Mouse (Mus musculus): ENCODE results near the gene Fgf8. TPM values are rescaled to one million over a fixed set of nuclear protein-coding genes. Genes with fewer than 3 reads are reported as not detected.

Gene Fgf8
- polyA plus RNA-seq, 1 experiment from 2014 or later = 0.35 TPM

DNA sequence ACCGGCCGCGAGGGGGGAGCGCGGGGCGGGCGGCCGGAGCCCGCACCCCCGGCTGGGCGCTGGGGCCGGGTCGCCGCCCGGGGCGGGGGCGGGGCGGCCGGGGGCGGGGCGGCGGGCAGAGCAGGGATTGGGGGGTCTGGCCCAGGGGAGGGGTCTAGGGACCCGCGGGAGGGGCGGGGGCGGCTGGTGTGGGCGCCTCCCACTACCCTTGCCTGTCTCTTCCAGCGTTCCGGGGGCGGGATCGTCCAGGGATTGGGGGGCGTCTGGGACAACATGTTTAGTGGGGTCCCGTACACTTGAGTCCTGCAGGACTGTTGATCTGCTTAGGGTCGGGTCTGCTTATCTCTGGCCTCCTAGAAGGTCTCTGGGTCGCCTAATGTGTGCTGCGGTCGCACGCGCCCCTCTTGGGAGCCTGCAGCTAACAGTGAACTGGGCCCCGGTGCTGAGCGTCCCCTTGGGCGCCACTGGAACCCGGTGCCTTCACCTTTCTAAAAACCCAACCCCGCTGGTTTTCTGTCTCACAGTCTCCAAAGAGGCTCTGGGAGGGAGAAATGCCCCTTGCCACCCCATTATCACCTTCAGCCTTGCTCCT is 365 bp upstream of the Fgf8 start:
- no peak for ATAC-seq (ENCODE audit: low read depth)
- H3K36me3 ChIP-seq (ENCODE audit: control insufficient read depth, insufficient read depth, low read length) = no peaks in the 10 kb centered on the region
- peak overlapping the region; percentile 60 for H3K4me2 ChIP-seq (ENCODE audit: low read depth, low read length)
- H3K27me3 ChIP-seq (ENCODE audit: control insufficient read depth, insufficient read depth, low read length) = peaks cover 76% of the 10 kb centered on the region
- 0 out of 2 replicates have a peak overlapping the region, but pooled peaks have one; percentile 28 for H3K9ac ChIP-seq (replicated peaks; ENCODE audit: low read depth, low read length)
- no peak overlapping the region for H3K27ac ChIP-seq (ENCODE audit: low read depth, low read length)
- H3K9me3 ChIP-seq (ENCODE audit: control insufficient read depth, low read length) = no peaks in the 10 kb centered on the region
- H3K4me3 ChIP-seq (ENCODE audit: low read depth, low read length) = peak overlapping the region; percentile 32
- WGBS = under 1% methylated on average over 18 of the region's 44 CpGs
- peaks cover 7% of the 10 kb centered on the region; the same call in 1 of the 2 replicates for H3K4me1 ChIP-seq (ENCODE audit: control insufficient read depth, insufficient read depth, low read length)

DNA sequence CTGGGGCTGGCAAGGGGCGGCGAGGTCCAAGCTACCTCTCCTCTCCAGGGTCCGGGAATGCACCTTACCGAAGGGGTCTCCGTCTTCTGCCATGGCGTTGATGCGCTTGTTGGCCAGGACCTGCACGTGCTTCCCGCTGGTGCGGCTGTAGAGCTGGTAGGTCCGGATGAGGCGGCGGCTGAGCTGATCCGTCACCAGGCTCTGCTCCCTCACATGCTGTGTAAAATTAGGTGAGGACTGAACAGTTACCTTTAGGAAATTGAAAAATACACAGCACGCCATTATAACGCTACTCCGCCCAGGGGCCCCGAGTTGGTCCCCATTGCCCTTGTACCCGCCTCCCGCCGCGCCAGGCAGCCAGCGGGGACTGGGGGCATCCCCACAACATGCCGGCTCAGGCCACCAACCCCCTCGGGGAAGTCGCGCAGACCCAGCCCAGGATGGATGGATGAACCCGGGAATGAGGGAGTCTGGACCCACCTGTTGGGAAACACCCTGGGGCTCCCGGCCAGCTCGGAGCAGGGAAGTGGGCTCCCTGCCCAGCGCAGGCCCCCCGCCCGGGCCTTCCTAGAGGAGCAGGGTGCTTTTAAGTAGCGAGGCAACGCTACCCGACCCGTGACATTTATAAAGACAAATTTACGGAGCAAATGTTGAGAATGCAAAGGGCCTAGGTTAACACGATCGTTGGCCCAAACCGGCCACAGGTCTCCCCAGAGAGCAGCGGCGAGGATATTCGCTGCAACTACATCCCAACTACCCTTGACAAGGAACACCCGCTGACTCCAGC is 1.1 kb downstream of the Fgf8 start:
- no peak overlapping the region for H3K9ac ChIP-seq (replicated peaks; ENCODE audit: low read depth, low read length)
- peaks cover 88% of the 10 kb centered on the region for H3K27me3 ChIP-seq (ENCODE audit: control insufficient read depth, insufficient read depth, low read length)
- H3K4me1 ChIP-seq (ENCODE audit: control insufficient read depth, insufficient read depth, low read length) = peaks cover 16% of the 10 kb centered on the region; the same call in 1 of the 2 replicates
- no peaks in the 10 kb centered on the region for H3K9me3 ChIP-seq (ENCODE audit: control insufficient read depth, low read length)
- WGBS = under 1% methylated on average over 45 of the region's 45 CpGs
- H3K36me3 ChIP-seq (ENCODE audit: control insufficient read depth, insufficient read depth, low read length) = no peaks in the 10 kb centered on the region
- H3K4me2 ChIP-seq (ENCODE audit: low read depth, low read length) = no peak overlapping the region
- ATAC-seq (ENCODE audit: low read depth) = no peak
- H3K27ac ChIP-seq (ENCODE audit: low read depth, low read length) = no peak overlapping the region
- peak overlapping the region; percentile 32 for H3K4me3 ChIP-seq (ENCODE audit: low read depth, low read length)

DNA sequence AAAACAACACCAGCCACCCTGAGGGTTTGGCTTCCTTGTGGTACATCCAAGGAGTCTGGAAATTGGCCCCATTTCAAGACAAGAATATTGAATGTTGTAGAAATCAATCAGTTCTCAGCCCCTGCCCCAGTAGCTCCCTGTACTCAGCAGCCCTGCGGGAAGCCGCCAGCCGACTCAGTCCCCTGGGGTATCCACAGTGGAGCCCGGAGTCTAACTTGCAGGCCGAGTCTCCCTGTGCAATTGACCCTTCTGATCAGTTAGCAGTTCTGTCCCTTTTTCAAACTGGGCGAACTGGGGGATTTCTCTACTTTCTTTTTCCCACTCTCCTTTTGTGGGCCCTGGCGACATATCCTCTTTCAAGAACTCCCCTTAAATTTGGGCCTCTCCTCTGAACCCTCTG is 1.9 kb downstream of the Fgf8 start:
- WGBS = 3% methylated on average over 7 of the region's 7 CpGs
- no peak overlapping the region for H3K4me3 ChIP-seq (ENCODE audit: low read depth, low read length)
- H3K27me3 ChIP-seq (ENCODE audit: control insufficient read depth, insufficient read depth, low read length) = peaks cover 91% of the 10 kb centered on the region
- ATAC-seq (ENCODE audit: low read depth) = no peak
- no peak overlapping the region for H3K4me2 ChIP-seq (ENCODE audit: low read depth, low read length)
- H3K4me1 ChIP-seq (ENCODE audit: control insufficient read depth, insufficient read depth, low read length) = peaks cover 16% of the 10 kb centered on the region; the same call in 1 of the 2 replicates
- H3K36me3 ChIP-seq (ENCODE audit: control insufficient read depth, insufficient read depth, low read length) = no peaks in the 10 kb centered on the region
- no peak overlapping the region for H3K9ac ChIP-seq (replicated peaks; ENCODE audit: low read depth, low read length)
- H3K27ac ChIP-seq (ENCODE audit: low read depth, low read length) = no peak overlapping the region
- no peaks in the 10 kb centered on the region for H3K9me3 ChIP-seq (ENCODE audit: control insufficient read depth, low read length)

DNA sequence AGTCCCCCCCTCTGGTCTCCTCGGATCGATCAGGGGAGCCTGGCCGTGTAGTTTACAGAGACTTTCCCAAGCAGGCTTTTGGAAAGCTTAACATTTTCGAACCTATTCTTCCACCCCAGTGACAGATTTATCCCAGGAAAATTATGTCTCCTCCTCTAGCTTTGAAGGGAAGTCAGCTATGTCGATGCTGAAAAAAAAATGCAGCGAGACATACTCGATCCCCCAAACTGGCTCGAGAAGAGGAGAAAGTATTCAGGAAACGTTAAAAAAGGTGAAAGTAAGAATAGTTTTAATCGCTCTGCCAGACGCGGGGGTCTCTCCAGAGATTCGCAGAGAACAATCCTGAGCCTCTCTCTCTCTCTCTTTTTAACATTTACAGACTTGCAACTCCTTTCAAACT is 2.5 kb downstream of the Fgf8 start:
- Histone ChIP-seq H3K4me1 (ENCODE audit: control insufficient read depth, insufficient read depth, low read length) (peaks cover 16% of the 10 kb centered on the region; the same call in 1 of the 2 replicates), H3K27ac (ENCODE audit: low read depth, low read length) (no peak overlapping the region), H3K4me2 (ENCODE audit: low read depth, low read length) (no peak overlapping the region), H3K27me3 (ENCODE audit: control insufficient read depth, insufficient read depth, low read length) (peaks cover 92% of the 10 kb centered on the region), H3K9me3 (ENCODE audit: control insufficient read depth, low read length) (no peaks in the 10 kb centered on the region), H3K9ac (replicated peaks; ENCODE audit: low read depth, low read length) (no peak overlapping the region), H3K4me3 (ENCODE audit: low read depth, low read length) (no peak overlapping the region), H3K36me3 (ENCODE audit: control insufficient read depth, insufficient read depth, low read length) (no peaks in the 10 kb centered on the region)
- ATAC-seq (ENCODE audit: low read depth) = no peak
- WGBS = 2% methylated on average over 13 of the region's 13 CpGs

DNA sequence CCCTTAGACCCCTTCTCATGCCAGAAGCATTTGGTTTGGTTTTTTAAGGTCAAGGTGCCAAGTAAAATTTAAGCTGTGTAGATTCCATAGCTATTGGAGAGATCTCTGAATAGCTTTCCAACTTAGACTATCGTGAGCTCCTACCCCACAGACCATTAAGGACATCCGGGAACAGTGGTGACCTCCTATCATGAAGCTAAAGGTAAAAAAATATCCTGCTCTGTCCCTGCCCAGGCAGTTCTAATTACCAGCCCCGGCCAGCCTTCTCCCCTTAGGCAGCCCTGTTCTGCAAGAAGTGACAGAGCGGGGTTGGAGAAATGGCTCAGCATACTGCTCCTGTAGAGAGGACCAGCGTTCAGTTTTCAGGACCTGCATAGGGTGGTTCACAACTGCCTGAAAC is 4.2 kb downstream of the Fgf8 start:
- Histone ChIP-seq H3K27me3 (ENCODE audit: control insufficient read depth, insufficient read depth, low read length) (peaks cover 93% of the 10 kb centered on the region), H3K9me3 (ENCODE audit: control insufficient read depth, low read length) (no peaks in the 10 kb centered on the region)

DNA sequence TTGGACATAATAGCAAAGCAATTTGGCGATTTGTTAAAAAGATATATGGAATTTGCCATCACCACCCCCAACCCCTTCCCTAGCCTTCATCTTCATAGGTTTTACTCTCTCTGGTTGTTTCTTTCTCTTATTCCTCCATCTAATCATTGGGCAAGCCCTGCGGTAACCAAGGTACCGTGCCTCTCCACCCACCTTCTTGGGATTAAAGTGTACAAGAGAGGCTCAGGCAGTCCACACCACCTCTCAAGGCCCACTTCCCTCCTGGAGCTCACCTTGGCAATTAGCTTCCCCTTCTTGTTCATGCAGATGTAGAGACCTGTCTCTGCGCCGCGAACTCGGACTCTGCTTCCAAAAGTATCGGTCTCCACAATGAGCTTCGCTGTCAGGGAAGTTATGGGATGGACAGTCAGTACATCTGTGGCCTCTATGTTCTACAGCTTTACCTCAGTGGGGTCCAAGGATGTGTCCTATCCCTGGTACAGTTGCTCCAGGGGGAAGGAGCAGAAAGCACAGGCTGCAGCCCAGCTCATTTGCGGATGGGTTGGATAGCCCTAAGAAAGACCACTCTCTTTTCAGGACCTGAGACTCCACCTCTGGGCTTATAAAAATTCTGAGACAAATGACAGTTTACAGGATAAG is 4.8 kb downstream of the Fgf8 start:
- Histone ChIP-seq H3K9me3 (ENCODE audit: control insufficient read depth, low read length) (no peaks in the 10 kb centered on the region), H3K4me1 (ENCODE audit: control insufficient read depth, insufficient read depth, low read length) (peaks cover 14% of the 10 kb centered on the region; the same call in 1 of the 2 replicates), H3K27ac (ENCODE audit: low read depth, low read length) (no peak overlapping the region), H3K27me3 (ENCODE audit: control insufficient read depth, insufficient read depth, low read length) (peaks cover 91% of the 10 kb centered on the region), H3K36me3 (ENCODE audit: control insufficient read depth, insufficient read depth, low read length) (no peaks in the 10 kb centered on the region), H3K4me3 (ENCODE audit: low read depth, low read length) (no peak overlapping the region), H3K9ac (replicated peaks; ENCODE audit: low read depth, low read length) (no peak overlapping the region), H3K4me2 (ENCODE audit: low read depth, low read length) (no peak overlapping the region)
- WGBS = 68% methylated on average over 10 of the region's 10 CpGs
- no peak for ATAC-seq (ENCODE audit: low read depth)

More for the DNA sequence above, 4.2 kb downstream of the Fgf8 start:
- Histone ChIP-seq H3K4me2 (ENCODE audit: low read depth, low read length) (no peak overlapping the region), H3K4me3 (ENCODE audit: low read depth, low read length) (no peak overlapping the region), H3K9ac (replicated peaks; ENCODE audit: low read depth, low read length) (no peak overlapping the region), H3K36me3 (ENCODE audit: control insufficient read depth, insufficient read depth, low read length) (no peaks in the 10 kb centered on the region), H3K4me1 (ENCODE audit: control insufficient read depth, insufficient read depth, low read length) (peaks cover 16% of the 10 kb centered on the region; the same call in 1 of the 2 replicates), H3K27ac (ENCODE audit: low read depth, low read length) (no peak overlapping the region)
- 63% methylated on average over 5 of the region's 5 CpGs for WGBS
- ATAC-seq (ENCODE audit: low read depth) = no peak

DNA sequence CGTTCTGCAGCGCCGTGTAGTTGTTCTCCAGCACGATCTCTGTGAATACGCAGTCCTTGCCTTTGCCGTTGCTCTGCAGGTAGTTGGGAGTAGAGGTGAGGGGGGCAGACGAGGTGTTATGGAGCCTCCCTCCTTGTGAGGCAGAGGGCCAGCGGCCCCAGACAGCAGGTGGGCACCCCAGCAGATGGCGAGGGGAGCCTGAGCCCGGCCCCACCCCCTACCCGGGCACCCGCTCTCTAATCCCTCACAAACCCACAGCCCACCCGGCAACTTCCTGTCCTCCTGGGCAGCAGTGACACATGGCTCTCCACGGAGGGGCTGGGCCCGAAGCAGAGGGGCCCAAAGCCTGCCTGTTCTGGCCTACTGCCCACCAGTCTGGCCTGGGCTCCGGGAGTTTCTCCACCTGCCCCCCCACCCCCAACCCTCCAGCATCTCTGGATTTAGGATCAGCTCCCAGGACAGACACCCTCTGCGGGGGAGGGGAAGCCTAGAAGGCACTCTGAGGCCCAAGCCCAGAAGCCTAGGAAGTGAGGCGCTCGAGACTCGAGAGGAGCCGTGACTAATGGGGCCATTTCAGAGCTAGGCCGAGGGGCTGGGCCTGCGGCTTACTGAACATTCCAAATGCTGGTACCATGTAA is 5.4 kb downstream of the Fgf8 start:
- no peak overlapping the region for H3K9ac ChIP-seq (replicated peaks; ENCODE audit: low read depth, low read length)
- 4% methylated on average over 19 of the region's 23 CpGs for WGBS
- no peaks in the 10 kb centered on the region for H3K9me3 ChIP-seq (ENCODE audit: control insufficient read depth, low read length)
- peak overlapping the region; percentile 39 for H3K4me2 ChIP-seq (ENCODE audit: low read depth, low read length)
- H3K4me3 ChIP-seq (ENCODE audit: low read depth, low read length) = 0 out of 2 replicates have a peak overlapping the region, but pooled peaks have one; percentile 12
- no peak overlapping the region for H3K27ac ChIP-seq (ENCODE audit: low read depth, low read length)
- H3K36me3 ChIP-seq (ENCODE audit: control insufficient read depth, insufficient read depth, low read length) = no peaks in the 10 kb centered on the region
- H3K27me3 ChIP-seq (ENCODE audit: control insufficient read depth, insufficient read depth, low read length) = peaks cover 94% of the 10 kb centered on the region
- ATAC-seq (ENCODE audit: low read depth) = peak; percentile 47; the same call in 1 of the 2 replicates
- H3K4me1 ChIP-seq (ENCODE audit: control insufficient read depth, insufficient read depth, low read length) = peaks cover 9% of the 10 kb centered on the region; the same call in 1 of the 2 replicates

DNA sequence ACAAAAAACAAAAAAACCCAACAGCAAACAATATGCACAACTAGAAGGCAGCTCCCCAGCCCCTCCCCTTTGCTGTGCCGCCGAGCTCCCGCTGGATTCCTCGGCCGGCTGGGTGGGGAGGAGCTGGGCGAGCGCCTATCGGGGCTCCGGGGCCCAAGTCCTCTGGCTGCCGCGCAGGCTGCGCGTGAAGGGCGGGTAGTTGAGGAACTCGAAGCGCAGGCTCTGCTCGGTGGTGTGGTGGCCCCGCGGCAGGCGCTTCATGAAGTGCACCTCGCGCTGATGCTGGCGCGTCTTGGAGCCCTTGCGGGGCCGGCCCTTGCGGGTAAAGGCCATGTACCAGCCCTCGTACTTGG is 5.9 kb downstream of the Fgf8 start:
- peaks cover 9% of the 10 kb centered on the region; the same call in 1 of the 2 replicates for H3K4me1 ChIP-seq (ENCODE audit: control insufficient read depth, insufficient read depth, low read length)
- H3K9me3 ChIP-seq (ENCODE audit: control insufficient read depth, low read length) = no peaks in the 10 kb centered on the region
- H3K4me3 ChIP-seq (ENCODE audit: low read depth, low read length) = 0 out of 2 replicates have a peak overlapping the region, but pooled peaks have one; percentile 12
- no peak overlapping the region for H3K9ac ChIP-seq (replicated peaks; ENCODE audit: low read depth, low read length)
- WGBS = 2% methylated on average over 28 of the region's 28 CpGs
- peak; percentile 44; the same call in 1 of the 2 replicates for ATAC-seq (ENCODE audit: low read depth)
- peaks cover 92% of the 10 kb centered on the region for H3K27me3 ChIP-seq (ENCODE audit: control insufficient read depth, insufficient read depth, low read length)
- peak overlapping the region; percentile 39 for H3K4me2 ChIP-seq (ENCODE audit: low read depth, low read length)
- H3K27ac ChIP-seq (ENCODE audit: low read depth, low read length) = no peak overlapping the region
- H3K36me3 ChIP-seq (ENCODE audit: control insufficient read depth, insufficient read depth, low read length) = no peaks in the 10 kb centered on the region

Measured in neural tube, embryonic 14.5 days (tissue).